Mouse (Mus musculus) heart, embryonic 16.5 days (tissue): ENCODE results near the gene Efna4. TPM values are rescaled to one million over a fixed set of nuclear protein-coding genes. Genes with fewer than 3 reads are reported as not detected.

Experiments used
- ATAC-seq: fragments of 200-750 bp; cut with Nextera tagmentation; replicated peaks from 2 replicates; pipeline ENCODE4 v1.8.0; 2017; ENCODE audit warnings: moderate number of reproducible peaks; ENCODE audit not compliant: insufficient read depth, low FRiP score; ENCODE audit errors: extremely low read depth
- H3K27ac ChIP-seq: fragments of 300-500 bp; sonication (generic); 2 replicates; pipeline ENCODE4 v1.5.1; 2014; ENCODE audit warnings: mild to moderate bottlenecking, low read length, control low read depth, moderate library complexity
- H3K27me3 ChIP-seq: fragments of 300-500 bp; sonication (generic); 2 replicates; pipeline ENCODE4 v1.6.1; 2014; ENCODE audit warnings: low read length, mixed read lengths; ENCODE audit not compliant: control insufficient read depth, insufficient read depth
- H3K36me3 ChIP-seq: fragments of 300-500 bp; sonication (generic); 2 replicates; pipeline ENCODE4 v1.6.1; 2014; ENCODE audit not compliant: control insufficient read depth, insufficient read depth
- H3K4me1 ChIP-seq: fragments of 300-500 bp; sonication (generic); 2 replicates; pipeline ENCODE4 v1.6.1; 2014; ENCODE audit warnings: low read length, mixed read lengths; ENCODE audit not compliant: control insufficient read depth, insufficient read depth
- H3K4me2 ChIP-seq: fragments of 300-500 bp; sonication (generic); 2 replicates; pipeline ENCODE4 v1.6.1; 2014; ENCODE audit warnings: low read depth, mild to moderate bottlenecking, control low read depth, low read length
- H3K4me3 ChIP-seq: fragments of 300-500 bp; sonication (generic); 2 replicates; pipeline ENCODE4 v1.5.1; 2014; ENCODE audit warnings: mild to moderate bottlenecking, control low read depth, low read length
- H3K9ac ChIP-seq: fragments of 300-500 bp; sonication (generic); 2 replicates; pipeline ENCODE4 v1.6.1; 2014; ENCODE audit warnings: low read length, control low read depth
- H3K9me3 ChIP-seq: fragments of 300-500 bp; sonication (generic); replicated peaks from 2 replicates; pipeline ENCODE4 v1.6.1; 2016; ENCODE audit warnings: low read length; ENCODE audit not compliant: control insufficient read depth
- WGBS: fragments of 180-500 bp; shearing (Covaris S2); extraction: QIAGEN DNeasy Blood & Tissue Kit; methylation state at CpG from one replicate; pipeline ENCODE4 v1.1.7; 2014; 5-methylcytosine and 5-hydroxymethylcytosine counted together
- polyA plus RNA-seq: library from polyadenylated mRNA; unstranded; fragments of >200 nt; fragmentation: Nextera tagmentation; extraction: Ambion mirVana; gene quantifications from 2 replicates; pipeline ENCODE4 v1.2.1, GENCODE M21; 2015

Efna4 gene
- polyA plus RNA-seq, 1 experiment from 2014 or later, result 5.2 TPM

DNA sequence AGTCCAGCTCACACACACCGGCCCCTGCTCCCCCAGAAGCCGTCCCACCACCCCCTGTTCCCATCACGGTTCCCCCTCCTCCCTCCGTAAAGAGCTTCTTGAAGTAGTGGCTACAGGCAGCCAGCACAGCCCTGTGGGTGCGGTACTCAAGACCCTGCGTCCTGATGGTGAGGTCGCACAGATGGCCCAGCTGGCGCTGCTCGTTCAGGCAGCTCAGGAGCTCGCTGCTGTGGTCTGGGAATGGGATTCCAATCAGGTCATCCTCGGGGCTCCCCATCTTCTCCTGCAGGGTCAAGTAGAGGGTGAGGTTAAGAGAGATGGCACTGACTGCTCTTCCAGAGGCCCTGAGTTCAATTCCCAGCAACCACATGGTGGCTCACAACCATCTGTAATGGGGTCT is 43.4 kb upstream of the Efna4 start:
- Histone ChIP-seq H3K4me1 (peaks cover 3% of the 10 kb centered on the region; the same call in 1 of the 2 replicates), H3K9me3 (no peaks in the 10 kb centered on the region), H3K4me2 (no peak overlapping the region), H3K4me3 (no peak overlapping the region), H3K27me3 (no peaks in the 10 kb centered on the region), H3K27ac (no peak overlapping the region), H3K9ac (no peak overlapping the region), H3K36me3 (peaks cover 9% of the 10 kb centered on the region; the same call in 1 of the 2 replicates)
- 84% methylated on average over 11 of the region's 11 CpGs for whole genome bisulfite sequencing
- ATAC-seq, result no peak

DNA sequence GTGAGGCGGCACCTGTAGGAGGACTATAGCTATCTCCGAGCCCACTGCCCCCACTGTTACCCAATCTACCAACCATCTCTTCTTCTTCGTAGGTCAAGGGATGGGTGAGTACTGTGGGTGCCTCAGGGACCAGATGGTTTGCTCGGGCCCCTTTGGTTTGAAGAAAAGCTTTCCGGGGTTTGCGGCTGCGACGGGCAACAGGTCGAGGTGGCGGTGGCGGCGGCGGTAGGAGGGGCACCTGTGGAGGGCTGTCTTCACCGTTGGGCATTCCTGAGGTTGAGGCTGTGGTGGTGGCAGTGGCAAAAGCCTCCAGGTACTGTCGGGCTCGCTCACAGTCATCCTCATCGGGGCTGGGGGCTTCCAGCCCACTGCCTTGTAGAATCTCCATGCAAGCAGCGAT is 42.9 kb upstream of the Efna4 start:
- H3K27ac ChIP-seq, result no peak overlapping the region
- no peak for ATAC-seq
- peaks cover 9% of the 10 kb centered on the region; the same call in 1 of the 2 replicates for H3K36me3 ChIP-seq
- H3K9me3 ChIP-seq, result no peaks in the 10 kb centered on the region
- H3K4me2 ChIP-seq, result no peak overlapping the region
- H3K27me3 ChIP-seq, result no peaks in the 10 kb centered on the region
- H3K4me1 ChIP-seq, result peaks cover 3% of the 10 kb centered on the region; the same call in 1 of the 2 replicates
- WGBS, result 91% methylated on average over 18 of the region's 18 CpGs
- H3K4me3 ChIP-seq, result no peak overlapping the region
- no peak overlapping the region for H3K9ac ChIP-seq

DNA sequence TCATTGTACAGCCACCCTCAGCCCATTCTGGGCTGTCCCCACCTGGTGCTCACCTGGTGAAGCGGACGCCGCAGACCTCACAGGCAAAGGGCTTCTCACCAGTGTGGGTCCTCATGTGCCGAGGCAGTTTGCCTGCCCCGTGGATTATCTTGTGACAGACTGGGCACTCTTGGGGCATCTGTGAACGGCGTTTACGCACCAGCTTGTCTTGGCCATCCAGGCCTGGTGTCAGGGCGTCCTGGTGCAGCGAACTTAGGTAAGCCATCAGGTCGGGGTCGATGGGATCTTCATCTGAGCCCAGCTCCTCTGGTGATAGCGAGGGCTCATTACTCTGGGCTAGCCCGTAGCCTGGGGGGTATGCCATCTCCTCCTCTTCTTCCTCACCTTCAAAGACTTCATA is 42.5 kb upstream of the Efna4 start:
- H3K36me3 ChIP-seq, result peaks cover 9% of the 10 kb centered on the region; the same call in 1 of the 2 replicates
- no peak overlapping the region for H3K4me3 ChIP-seq
- H3K4me1 ChIP-seq, result peaks cover 3% of the 10 kb centered on the region; the same call in 1 of the 2 replicates
- no peak overlapping the region for H3K27ac ChIP-seq
- 94% methylated on average over 14 of the region's 14 CpGs for WGBS
- H3K27me3 ChIP-seq, result no peaks in the 10 kb centered on the region
- no peaks in the 10 kb centered on the region for H3K9me3 ChIP-seq
- ATAC-seq, result no peak
- no peak overlapping the region for H3K4me2 ChIP-seq
- H3K9ac ChIP-seq, result no peak overlapping the region

DNA sequence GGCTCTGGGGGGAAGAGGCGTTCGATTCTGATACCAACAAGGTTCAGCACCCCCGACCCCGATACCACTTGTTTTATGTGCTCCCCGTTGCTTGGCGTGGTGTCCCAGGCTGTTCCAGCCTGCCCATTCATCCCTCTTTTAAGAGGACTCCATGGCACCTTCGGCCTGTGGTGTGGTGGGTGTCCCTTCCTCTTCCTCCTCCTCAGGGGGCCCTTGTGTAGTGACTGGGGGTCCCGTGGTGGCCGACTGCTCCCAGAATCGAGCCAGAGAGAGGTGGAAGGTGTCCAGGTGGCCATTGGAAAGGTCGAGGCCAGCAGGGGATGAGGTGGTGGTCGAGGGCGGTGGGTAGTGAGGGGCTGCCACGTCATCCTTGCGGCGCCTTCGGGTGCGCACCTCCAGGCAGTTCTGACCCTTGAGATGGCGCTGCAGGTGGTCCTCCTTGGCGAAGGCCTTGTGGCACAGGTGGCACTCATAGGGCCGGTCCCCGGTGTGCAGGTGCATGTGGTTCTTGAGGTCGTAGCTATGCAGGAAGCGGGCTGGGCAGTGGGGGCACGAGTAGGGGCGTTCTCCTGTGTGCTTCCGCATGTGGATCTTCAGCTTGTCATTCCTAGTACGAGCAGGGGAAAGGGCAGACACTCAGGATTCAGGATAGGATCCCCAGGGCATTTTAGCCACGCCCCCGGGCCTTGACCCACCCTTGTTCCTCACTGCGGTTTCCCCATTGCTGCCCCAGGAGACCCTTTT is 41.7 kb upstream of the Efna4 start:
- H3K4me3 ChIP-seq, result no peak overlapping the region
- H3K9ac ChIP-seq, result no peak overlapping the region
- H3K9me3 ChIP-seq, result no peaks in the 10 kb centered on the region
- no peak for ATAC-seq
- H3K36me3 ChIP-seq, result peaks cover 9% of the 10 kb centered on the region; the same call in 1 of the 2 replicates
- no peak overlapping the region for H3K4me2 ChIP-seq
- 83% methylated on average over 31 of the region's 31 CpGs for WGBS
- no peaks in the 10 kb centered on the region for H3K27me3 ChIP-seq
- peaks cover 3% of the 10 kb centered on the region; the same call in 1 of the 2 replicates for H3K4me1 ChIP-seq
- H3K27ac ChIP-seq, result no peak overlapping the region

DNA sequence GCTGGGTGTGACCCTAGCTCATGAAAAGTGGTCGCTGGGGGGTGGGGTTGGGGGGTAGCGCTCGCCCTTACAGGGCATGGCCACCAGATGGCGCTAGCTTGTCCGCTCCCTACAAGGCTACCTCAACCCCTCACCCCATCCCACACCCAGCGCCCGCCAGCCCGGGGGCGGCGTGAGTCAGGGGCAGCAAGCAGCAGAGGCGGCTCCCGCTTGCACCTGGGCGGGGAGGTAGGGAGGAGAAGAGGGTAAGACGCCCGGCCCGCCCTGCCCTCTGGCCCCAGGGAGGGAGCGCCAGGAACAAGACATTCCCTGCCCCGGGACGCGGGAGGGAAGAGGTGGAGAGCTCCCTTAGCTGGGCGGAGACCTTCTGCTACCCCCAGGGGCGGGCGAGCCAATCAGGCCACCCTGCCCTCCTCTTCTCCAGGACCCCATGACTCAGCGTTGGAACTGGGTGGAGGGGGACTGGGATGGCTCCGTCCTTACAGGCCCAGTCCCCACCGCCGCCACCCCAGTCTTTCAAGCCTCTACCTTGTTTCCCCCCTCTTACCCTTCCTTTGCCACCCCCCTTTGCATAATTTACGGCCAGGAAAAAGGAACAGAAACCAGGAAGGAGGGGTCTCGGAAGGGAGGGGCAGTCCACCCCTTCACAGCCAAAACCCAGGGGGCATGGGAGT is 40.7 kb upstream of the Efna4 start:
- peak overlapping the region; percentile 77 for H3K9ac ChIP-seq
- peak; percentile 84 for ATAC-seq
- H3K27me3 ChIP-seq, result no peaks in the 10 kb centered on the region
- 3% methylated on average over 29 of the region's 29 CpGs for WGBS
- H3K36me3 ChIP-seq, result peaks cover 9% of the 10 kb centered on the region; the same call in 1 of the 2 replicates
- peak overlapping the region; percentile 72 for H3K4me2 ChIP-seq
- peak overlapping the region; percentile 57 for H3K4me3 ChIP-seq
- no peak overlapping the region for H3K27ac ChIP-seq
- H3K4me1 ChIP-seq, result peaks cover 3% of the 10 kb centered on the region; the same call in 1 of the 2 replicates
- H3K9me3 ChIP-seq, result no peaks in the 10 kb centered on the region

DNA sequence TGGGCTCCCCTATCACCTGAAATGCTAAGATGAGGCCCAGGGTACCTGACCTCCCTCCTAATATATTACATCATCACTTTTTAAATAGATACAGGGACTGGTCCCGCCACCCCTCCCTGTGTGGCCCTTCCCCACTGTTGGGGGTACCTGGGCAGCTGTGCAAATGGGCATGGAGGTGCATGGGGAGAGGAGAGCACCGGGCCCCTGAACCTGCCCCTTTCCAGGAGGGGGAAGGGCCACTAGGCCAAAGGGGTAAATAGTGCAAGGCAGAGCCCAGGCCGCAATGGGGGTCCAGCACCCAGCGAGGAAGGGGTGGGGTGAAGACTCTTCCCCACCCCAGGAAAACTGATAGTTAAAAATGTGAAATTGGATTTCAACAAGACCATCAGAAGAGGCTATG is 40.0 kb upstream of the Efna4 start:
- Histone ChIP-seq H3K27me3 (no peaks in the 10 kb centered on the region), H3K9ac (no peak overlapping the region), H3K4me3 (no peak overlapping the region; the same call in 1 of the 2 replicates), H3K4me1 (peaks cover 3% of the 10 kb centered on the region; the same call in 1 of the 2 replicates), H3K27ac (no peak overlapping the region), H3K9me3 (no peaks in the 10 kb centered on the region), H3K36me3 (peaks cover 9% of the 10 kb centered on the region; the same call in 1 of the 2 replicates), H3K4me2 (peak overlapping the region; percentile 72; the same call in 1 of the 2 replicates)
- ATAC-seq, result no peak
- 70% methylated on average over 4 of the region's 4 CpGs for WGBS

DNA sequence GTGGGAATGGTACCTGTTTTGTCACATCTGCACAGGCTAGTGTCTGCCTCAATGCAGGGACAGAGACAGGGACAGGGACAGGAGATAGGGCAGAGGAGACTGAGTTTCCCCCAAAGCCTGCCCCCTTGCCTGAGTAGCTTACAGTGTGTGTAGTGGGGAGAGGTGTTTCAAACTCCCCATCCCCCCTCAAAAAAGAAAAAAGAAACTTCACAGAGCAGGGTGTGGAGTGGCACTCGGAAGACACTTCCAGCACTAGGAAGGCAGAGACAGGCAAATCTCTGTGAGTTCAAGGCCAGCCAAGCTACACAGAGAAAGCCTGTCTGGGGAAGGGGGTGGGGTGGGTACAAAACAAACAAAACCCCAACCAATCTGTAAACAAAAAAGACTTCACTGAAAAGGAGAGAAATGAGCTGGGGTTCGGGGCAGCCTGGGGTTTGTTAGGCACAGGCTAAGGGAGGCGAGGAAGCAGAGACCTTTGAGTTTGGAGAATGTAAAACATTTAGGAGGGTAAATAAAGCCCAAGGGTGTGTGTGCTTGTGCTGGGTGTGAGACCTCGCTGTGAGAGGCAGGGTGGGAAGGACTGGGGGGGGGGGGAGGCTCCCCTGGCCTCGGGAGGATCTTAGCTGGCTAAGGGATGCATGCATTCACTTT is 35.9 kb upstream of the Efna4 start:
- no peak overlapping the region for H3K27ac ChIP-seq
- no peak overlapping the region for H3K4me3 ChIP-seq
- H3K4me1 ChIP-seq, result peaks cover under 1% of the 10 kb centered on the region; the same call in 1 of the 2 replicates
- no peak for ATAC-seq
- no peak overlapping the region for H3K4me2 ChIP-seq
- H3K9me3 ChIP-seq, result peaks cover 2% of the 10 kb centered on the region; the same call in 1 of the 2 replicates
- 41% methylated on average over 5 of the region's 5 CpGs for WGBS
- no peaks in the 10 kb centered on the region for H3K36me3 ChIP-seq
- no peak overlapping the region for H3K9ac ChIP-seq
- H3K27me3 ChIP-seq, result no peaks in the 10 kb centered on the region

DNA sequence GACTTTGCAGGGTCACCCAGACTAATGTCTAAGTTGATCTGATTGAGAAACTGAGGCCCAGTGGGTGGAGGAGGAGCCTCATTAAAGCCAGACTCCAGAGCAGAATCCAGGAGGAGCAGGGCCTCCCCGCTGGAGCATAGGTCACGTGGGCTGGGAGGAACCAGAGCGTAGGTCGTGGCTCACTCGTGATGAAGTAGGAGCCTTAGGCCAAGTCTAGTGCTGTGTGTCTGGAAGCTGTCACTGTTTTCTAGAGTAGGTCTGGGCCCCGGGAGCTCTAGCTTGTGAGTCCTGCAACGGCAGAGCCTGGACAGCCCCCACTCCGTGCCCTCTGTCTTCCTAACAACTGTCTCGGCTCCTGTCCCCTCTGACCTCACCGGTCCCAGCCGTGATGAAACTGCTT is 29.5 kb upstream of the Efna4 start:
- Histone ChIP-seq H3K4me1 (no peaks in the 10 kb centered on the region), H3K9me3 (peaks cover 2% of the 10 kb centered on the region; the same call in 1 of the 2 replicates), H3K4me3 (no peak overlapping the region), H3K4me2 (no peak overlapping the region), H3K27me3 (no peaks in the 10 kb centered on the region), H3K36me3 (no peaks in the 10 kb centered on the region), H3K9ac (no peak overlapping the region), H3K27ac (no peak overlapping the region)
- ATAC-seq, result no peak
- 51% methylated on average over 11 of the region's 11 CpGs for WGBS
